Mouse (Mus musculus) thymus, adult 2 months (tissue): ENCODE data around the gene Efemp2.

Experiments used
- CTCF ChIP-seq: fragments of 200-500 bp; IDR thresholded peaks from 2 replicates; pipeline ENCODE4 v1.5.1; 2012; ENCODE audit warnings: mild to moderate bottlenecking, control low read depth, low read length, moderate library complexity, borderline replicate concordance; ENCODE audit not compliant: control insufficient read depth, poor library complexity, insufficient read depth; ENCODE audit errors: extremely low read depth
- POLR2A ChIP-seq: fragments of 200-500 bp; IDR thresholded peaks from 2 replicates; pipeline ENCODE4 v1.6.1; 2012; ENCODE audit warnings: mild to moderate bottlenecking, low read length, control low read depth, moderate library complexity; ENCODE audit not compliant: control insufficient read depth, poor library complexity, insufficient read depth; ENCODE audit errors: extremely low read depth

- TF ChIP-seq CTCF (no peak), POLR2A (no peak)
Observed at GRCm38 (mm10) chr19:5512091-5513004, 38.6 kb downstream of the Efemp2 start.
